Mouse (Mus musculus) brain, embryonic 14.5 days (tissue): ENCODE results near the gene Xpo4.

Experiments
- CTCF ChIP-seq: fragments of 200-500 bp; IDR thresholded peaks from 2 replicates; pipeline ENCODE4 v1.5.1; 2012; ENCODE audit warnings: inconsistent platforms, mild to moderate bottlenecking, moderate library complexity, borderline replicate concordance; ENCODE audit not compliant: insufficient read depth, insufficient read length; ENCODE audit errors: extremely low read depth
- POLR2A ChIP-seq: fragments of 200-500 bp; IDR thresholded peaks from 2 replicates; pipeline ENCODE4 v1.6.1; 2012; ENCODE audit warnings: mild to moderate bottlenecking, inconsistent platforms, borderline replicate concordance; ENCODE audit not compliant: poor library complexity, insufficient read depth, insufficient read length, severe bottlenecking; ENCODE audit errors: extremely low read depth

- TF ChIP-seq CTCF (no peak), POLR2A (no peak)
These were observed 19.1 kb downstream of the Xpo4 start for GRCm38 (mm10) chr14:57646155-57646554.
